Mouse (Mus musculus) neural tube, embryonic 14.5 days (tissue): ENCODE results near the gene Gm20388. TPM values are rescaled to one million over a fixed set of nuclear protein-coding genes. Genes with fewer than 3 reads are reported as not detected.

ENCODE experiments used
- ATAC-seq: fragments of 200-750 bp; cut with Nextera tagmentation; 2 replicates; pipeline ENCODE4 v1.8.0; 2017; ENCODE audit warnings: low read depth, mild to moderate bottlenecking, moderate TSS enrichment, moderate library complexity
- H3K27ac ChIP-seq: fragments of 300-500 bp; sonication (generic); 2 replicates; pipeline ENCODE4 v1.5.1; 2014; ENCODE audit warnings: low read depth, mild to moderate bottlenecking, control low read depth, low read length, moderate library complexity, mixed read lengths
- H3K27me3 ChIP-seq: fragments of 300-500 bp; sonication (generic); 2 replicates; pipeline ENCODE4 v1.6.1; 2014; ENCODE audit warnings: low read length; ENCODE audit not compliant: control insufficient read depth, insufficient read depth
- H3K36me3 ChIP-seq: fragments of 300-500 bp; sonication (generic); 2 replicates; pipeline ENCODE4 v1.6.1; 2014; ENCODE audit warnings: low read length, mixed read lengths; ENCODE audit not compliant: control insufficient read depth, insufficient read depth
- H3K4me1 ChIP-seq: fragments of 300-500 bp; sonication (generic); 2 replicates; pipeline ENCODE4 v1.6.1; 2014; ENCODE audit warnings: low read length; ENCODE audit not compliant: control insufficient read depth, insufficient read depth
- H3K4me2 ChIP-seq: fragments of 300-500 bp; sonication (generic); 2 replicates; pipeline ENCODE4 v1.6.1; 2014; ENCODE audit warnings: mild to moderate bottlenecking, low read depth, low read length, control low read depth
- H3K4me3 ChIP-seq: fragments of 300-500 bp; sonication (generic); 2 replicates; pipeline ENCODE4 v1.5.1; 2014; ENCODE audit warnings: low read depth, low read length, control low read depth, mixed read lengths
- H3K9ac ChIP-seq: fragments of 300-500 bp; sonication (generic); replicated peaks from 2 replicates; pipeline ENCODE4 v1.6.1; 2014; ENCODE audit warnings: low read depth, mild to moderate bottlenecking, control low read depth, low read length, mixed read lengths
- H3K9me3 ChIP-seq: fragments of 300-500 bp; sonication (generic); 2 replicates; pipeline ENCODE4 v1.6.1; 2016; ENCODE audit warnings: low read length; ENCODE audit not compliant: control insufficient read depth
- WGBS: fragments of 180-500 bp; shearing (Covaris S2); extraction: QIAGEN DNeasy Blood & Tissue Kit; methylation state at CpG from one replicate; pipeline ENCODE4 v1.1.7; 2014; 5-methylcytosine and 5-hydroxymethylcytosine counted together
- polyA plus RNA-seq: library from polyadenylated mRNA; unstranded; fragments of >200 nt; fragmentation: Nextera tagmentation; extraction: Ambion mirVana; gene quantifications from 2 replicates; pipeline ENCODE4 v1.2.1, GENCODE M21; 2014

The Gm20388 gene
- polyA plus RNA-seq, 1 experiment from 2014 or later, result 10.3 TPM

DNA sequence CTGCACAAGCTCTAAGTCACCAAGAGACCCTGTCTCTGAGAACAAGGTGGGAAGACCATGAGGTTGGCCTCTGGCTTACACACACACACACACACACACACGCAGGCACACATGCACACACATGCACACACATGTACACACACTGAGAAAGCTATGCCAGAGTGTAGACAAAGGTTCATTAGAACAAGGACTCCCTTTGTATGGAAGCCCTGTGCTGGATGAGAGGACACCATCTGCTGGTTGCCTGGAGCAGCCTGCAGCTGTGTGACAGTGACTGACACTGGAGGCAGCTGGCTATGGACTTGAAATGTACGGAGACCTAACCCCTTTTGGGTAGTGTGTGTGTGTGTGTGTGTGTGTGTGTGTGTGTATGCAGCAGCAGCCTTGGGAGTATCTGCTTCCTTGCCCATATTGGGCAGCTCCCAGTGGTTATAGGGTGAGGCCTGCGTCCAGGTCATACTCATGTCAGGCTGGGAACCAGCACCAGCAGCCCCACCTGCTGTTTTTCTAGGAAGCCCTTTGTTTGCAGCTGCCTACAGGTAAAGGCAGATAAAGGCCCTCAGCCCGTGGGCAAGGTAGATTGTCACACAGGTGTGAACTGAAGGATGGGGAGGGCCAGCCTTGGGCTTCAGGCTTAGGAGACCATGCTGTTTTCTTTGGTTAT lies 4376.0 kb downstream of the Gm20388 start:
- WGBS, result 55% methylated on average over 4 of the region's 4 CpGs
- H3K27me3 ChIP-seq, result no peaks in the 10 kb centered on the region
- H3K4me3 ChIP-seq, result no peak overlapping the region
- H3K4me1 ChIP-seq, result peaks cover 50% of the 10 kb centered on the region
- ATAC-seq, result peak; percentile 36; the same call in 1 of the 2 replicates
- H3K9ac ChIP-seq, result no peak overlapping the region
- no peaks in the 10 kb centered on the region for H3K36me3 ChIP-seq
- no peaks in the 10 kb centered on the region for H3K9me3 ChIP-seq
- H3K4me2 ChIP-seq, result no peak overlapping the region
- H3K27ac ChIP-seq, result peak overlapping the region; percentile 65

DNA sequence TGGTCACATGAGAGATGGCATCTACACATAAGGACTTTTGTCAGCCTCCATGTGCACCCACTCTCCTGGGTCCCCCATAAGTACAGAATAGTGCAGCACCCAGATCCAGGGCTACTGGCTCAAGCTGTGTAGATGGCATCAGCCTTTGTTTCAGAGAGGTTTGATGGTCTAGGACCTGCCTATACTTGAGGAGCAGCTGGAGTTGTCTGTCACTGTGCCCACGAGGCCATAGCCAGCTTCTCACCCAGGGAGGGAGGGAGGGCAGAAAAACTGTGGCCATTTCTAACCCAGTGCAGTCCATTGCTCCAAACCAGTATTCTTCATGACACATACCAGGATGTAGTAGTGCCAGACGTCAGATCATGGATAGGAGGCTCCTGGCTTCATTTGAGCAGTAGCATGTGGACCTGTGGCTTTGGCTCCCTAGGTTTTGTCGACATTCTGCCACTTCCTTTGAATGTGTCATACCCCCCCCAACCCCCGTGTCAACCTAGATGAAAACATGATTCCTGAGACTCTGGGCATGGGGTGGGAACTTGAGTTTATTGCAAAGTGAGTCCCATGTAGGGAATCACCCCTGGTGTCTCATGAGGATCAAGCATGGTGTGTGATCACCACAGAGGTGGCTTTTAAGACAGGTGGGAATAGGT lies 4377.7 kb downstream of the Gm20388 start:
- H3K4me1 ChIP-seq, result peaks cover 42% of the 10 kb centered on the region
- WGBS, result 85% methylated on average over 4 of the region's 4 CpGs

DNA sequence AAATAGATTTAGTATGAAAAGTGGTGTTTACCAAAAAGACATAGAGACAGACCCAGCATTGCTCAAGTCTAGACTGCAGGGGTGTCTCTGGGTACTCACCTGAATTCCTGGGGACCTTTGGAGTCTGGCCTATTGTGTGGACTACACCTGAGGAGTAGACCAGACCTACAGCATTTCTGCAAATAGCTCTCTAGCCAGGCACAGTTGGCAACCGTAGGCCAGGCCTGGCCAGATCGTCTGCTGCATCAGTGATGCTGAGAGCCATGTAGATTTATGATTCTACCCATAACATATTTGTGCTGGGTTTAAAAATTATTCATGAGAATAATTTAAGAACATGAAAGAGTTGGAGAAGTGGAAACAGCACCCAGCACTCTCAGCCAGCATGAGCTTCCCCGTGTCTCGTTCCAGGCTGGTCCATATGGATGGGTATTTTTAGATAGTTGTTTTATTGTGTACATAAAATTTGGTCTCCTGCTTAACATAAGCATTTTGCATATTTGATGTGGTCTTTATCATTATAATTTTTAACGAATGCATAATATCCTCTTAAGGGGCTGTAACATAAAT lies 4378.9 kb downstream of the Gm20388 start:
- no peak overlapping the region for H3K9ac ChIP-seq
- H3K9me3 ChIP-seq, result no peaks in the 10 kb centered on the region
- ATAC-seq, result no peak
- no peaks in the 10 kb centered on the region for H3K27me3 ChIP-seq
- H3K36me3 ChIP-seq, result no peaks in the 10 kb centered on the region
- H3K27ac ChIP-seq, result no peak overlapping the region
- 72% methylated on average over 5 of the region's 5 CpGs for WGBS
- H3K4me1 ChIP-seq, result peaks cover 37% of the 10 kb centered on the region
- no peak overlapping the region for H3K4me3 ChIP-seq
- no peak overlapping the region for H3K4me2 ChIP-seq

More for the DNA sequence above, 4377.7 kb downstream of the Gm20388 start:
- H3K27me3 ChIP-seq, result no peaks in the 10 kb centered on the region
- H3K9me3 ChIP-seq, result no peaks in the 10 kb centered on the region
- ATAC-seq, result no peak
- no peak overlapping the region for H3K9ac ChIP-seq
- H3K27ac ChIP-seq, result no peak overlapping the region
- H3K4me2 ChIP-seq, result no peak overlapping the region
- H3K4me3 ChIP-seq, result no peak overlapping the region
- H3K36me3 ChIP-seq, result no peaks in the 10 kb centered on the region

DNA sequence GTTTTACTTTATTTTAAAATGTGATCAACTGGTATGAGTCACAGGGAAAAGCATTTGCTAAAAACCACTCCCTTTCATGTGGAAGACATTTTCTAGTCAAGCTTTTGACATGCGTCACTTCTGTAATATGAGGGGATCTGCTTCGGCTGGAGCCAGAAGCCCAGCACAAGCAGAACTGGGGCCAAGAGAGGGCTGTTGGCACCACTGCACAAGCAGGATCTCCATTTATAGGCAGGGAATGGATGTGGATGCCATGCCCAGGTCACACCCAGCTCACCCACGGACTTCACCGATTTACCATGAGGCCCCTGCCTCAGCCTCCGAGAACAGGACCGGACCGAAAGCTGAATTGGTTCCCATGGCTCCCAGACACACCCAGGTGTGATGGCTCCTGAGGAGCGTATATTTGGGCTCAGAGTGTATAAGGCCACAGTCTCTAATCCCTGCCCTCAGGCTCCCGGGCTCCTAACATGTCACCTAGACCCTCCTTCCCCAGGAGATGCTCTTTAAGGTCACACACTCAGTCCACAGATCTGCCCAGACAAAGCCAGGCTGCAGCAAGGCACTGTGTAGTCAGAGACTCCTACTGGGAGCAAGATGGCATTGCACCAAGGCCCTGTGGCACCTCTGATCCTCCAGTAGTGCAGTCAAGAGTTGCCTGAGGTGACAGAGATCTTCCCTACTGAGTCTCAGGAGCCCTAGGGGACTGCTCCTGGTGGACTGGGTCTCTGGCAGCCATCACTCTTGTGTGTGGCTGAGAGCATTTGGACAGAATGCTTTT lies 4380.5 kb downstream of the Gm20388 start:
- ATAC-seq, result no peak
- Histone ChIP-seq H3K27me3 (no peaks in the 10 kb centered on the region), H3K36me3 (no peaks in the 10 kb centered on the region), H3K9ac (no peak overlapping the region), H3K27ac (no peak overlapping the region), H3K9me3 (no peaks in the 10 kb centered on the region), H3K4me1 (peaks cover 30% of the 10 kb centered on the region), H3K4me2 (no peak overlapping the region), H3K4me3 (no peak overlapping the region)
- WGBS, result 92% methylated on average over 9 of the region's 9 CpGs

DNA sequence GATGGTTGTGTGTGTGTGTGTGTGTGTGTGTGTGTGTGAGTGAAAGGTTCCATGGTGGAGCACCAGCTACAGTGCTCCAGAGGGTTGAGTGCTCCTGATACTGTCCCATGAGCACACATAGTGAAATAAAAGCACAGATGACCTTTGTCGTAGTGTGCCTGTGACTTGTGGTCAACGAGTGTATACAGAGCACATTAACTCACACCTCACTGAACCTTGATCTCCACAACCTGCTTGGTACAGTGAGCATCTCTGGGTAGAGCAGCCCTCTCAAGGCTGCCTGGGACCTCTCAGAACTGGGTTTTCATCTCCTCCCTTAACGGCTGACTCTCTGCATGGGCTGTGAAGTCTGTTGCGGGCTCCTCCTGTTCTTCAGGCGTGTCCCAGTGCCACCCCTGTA lies 4381.1 kb downstream of the Gm20388 start:
- Histone ChIP-seq H3K4me3 (no peak overlapping the region), H3K27me3 (no peaks in the 10 kb centered on the region), H3K27ac (no peak overlapping the region), H3K36me3 (no peaks in the 10 kb centered on the region), H3K4me2 (no peak overlapping the region), H3K4me1 (peaks cover 25% of the 10 kb centered on the region), H3K9ac (no peak overlapping the region), H3K9me3 (no peaks in the 10 kb centered on the region)
- WGBS, result 84% methylated on average over 5 of the region's 5 CpGs
- no peak for ATAC-seq

DNA sequence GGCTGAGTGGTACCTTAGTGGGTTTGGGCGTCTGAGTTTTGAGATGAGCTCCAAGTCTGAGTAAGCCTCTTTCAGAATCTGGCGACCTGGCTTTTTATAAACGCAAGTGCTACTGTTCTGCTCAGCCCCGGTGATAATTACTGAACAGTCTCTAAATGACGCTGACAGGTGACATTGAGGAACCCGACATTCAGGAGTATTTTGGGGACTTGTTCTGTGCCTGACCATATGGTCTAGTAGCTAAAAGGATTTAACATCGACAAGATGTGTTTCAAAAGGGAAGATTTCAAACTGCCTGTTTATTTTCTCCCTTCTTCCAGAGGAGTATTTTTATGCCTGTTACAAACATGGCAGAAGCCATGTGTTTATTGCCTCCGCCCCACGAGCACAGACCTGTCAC lies 4382.3 kb downstream of the Gm20388 start:
- no peak overlapping the region for H3K4me3 ChIP-seq
- H3K9me3 ChIP-seq, result no peaks in the 10 kb centered on the region
- H3K27me3 ChIP-seq, result no peaks in the 10 kb centered on the region
- H3K4me2 ChIP-seq, result no peak overlapping the region
- H3K27ac ChIP-seq, result no peak overlapping the region
- WGBS, result 81% methylated on average over 9 of the region's 9 CpGs
- no peak overlapping the region for H3K9ac ChIP-seq
- no peaks in the 10 kb centered on the region for H3K36me3 ChIP-seq
- ATAC-seq, result no peak
- H3K4me1 ChIP-seq, result peaks cover 21% of the 10 kb centered on the region

DNA sequence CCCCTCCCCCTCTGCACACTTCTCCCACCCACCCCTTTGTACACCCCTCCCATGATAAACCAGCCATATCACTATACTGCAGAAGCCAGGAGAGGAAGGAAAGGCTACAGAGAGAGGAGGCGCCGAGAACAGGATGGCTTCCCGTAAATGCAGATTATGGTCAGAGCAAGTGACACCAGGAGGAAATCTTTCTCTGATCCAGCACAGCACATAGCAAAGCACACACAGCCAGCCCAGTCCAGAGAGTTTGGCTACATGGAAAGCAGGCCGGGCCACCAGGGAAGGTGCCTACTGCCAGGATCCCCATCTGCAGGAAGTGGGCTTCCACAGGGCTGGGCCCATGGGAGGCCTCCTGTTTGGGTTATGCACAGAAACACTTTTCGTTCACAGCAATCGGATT lies 4383.8 kb downstream of the Gm20388 start:
- H3K4me1 ChIP-seq, result peaks cover 21% of the 10 kb centered on the region
- H3K27me3 ChIP-seq, result no peaks in the 10 kb centered on the region
- peak; percentile 34; the same call in 1 of the 2 replicates for ATAC-seq
- no peaks in the 10 kb centered on the region for H3K36me3 ChIP-seq
- no peak overlapping the region for H3K4me3 ChIP-seq
- H3K9ac ChIP-seq, result no peak overlapping the region
- WGBS, result 43% methylated on average over 6 of the region's 6 CpGs
- no peaks in the 10 kb centered on the region for H3K9me3 ChIP-seq
- peak overlapping the region; percentile 48; the same call in 1 of the 2 replicates for H3K27ac ChIP-seq
- H3K4me2 ChIP-seq, result no peak overlapping the region

DNA sequence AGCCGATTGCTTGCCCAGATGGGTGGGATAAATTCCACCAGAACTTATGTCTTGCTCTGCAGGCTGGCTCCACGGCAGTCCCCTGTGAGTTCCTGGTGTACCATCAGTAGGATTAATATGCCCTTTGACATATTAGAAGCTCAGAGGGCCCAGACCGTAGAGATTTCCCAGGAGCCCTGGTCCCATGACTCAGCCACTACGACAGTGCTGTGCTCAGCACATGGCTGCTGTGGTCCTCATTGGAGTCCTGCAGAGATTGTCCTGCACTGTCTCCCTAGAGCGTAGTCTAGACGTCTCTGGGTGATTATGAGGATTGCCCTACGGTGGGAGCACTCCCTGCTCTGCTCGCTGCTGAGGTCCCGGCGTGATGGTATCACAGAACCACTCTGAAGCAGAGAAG lies 4384.3 kb downstream of the Gm20388 start:
- no peak overlapping the region for H3K9ac ChIP-seq
- H3K4me3 ChIP-seq, result no peak overlapping the region
- no peak overlapping the region for H3K4me2 ChIP-seq
- H3K4me1 ChIP-seq, result peaks cover 21% of the 10 kb centered on the region
- peak; percentile 24; the same call in 1 of the 2 replicates for ATAC-seq
- H3K36me3 ChIP-seq, result no peaks in the 10 kb centered on the region
- no peak overlapping the region; the same call in 1 of the 2 replicates for H3K27ac ChIP-seq
- H3K9me3 ChIP-seq, result no peaks in the 10 kb centered on the region
- WGBS, result 50% methylated on average over 10 of the region's 10 CpGs
- H3K27me3 ChIP-seq, result no peaks in the 10 kb centered on the region
